In genomic region chr11:83292251-83292587, GRCm38 (mm10) we compare ENCODE assay signal across 8 mouse cellular contexts. TPM values are rescaled to one million over a fixed set of nuclear protein-coding genes. Genes with fewer than 3 reads are reported as not detected.
DNase-seq lines count a peak whose midpoint lies in the region; ATAC-seq and TF ChIP-seq lines count a peak whose summit lies in the region.

No protein-coding gene starts in this region.

- DNase-seq in layer of hippocampus, adult 2 months (ENCODE audit: low spot score in 2 of 2): no peak
- no peak for DNase-seq in layer of hippocampus, adult 8-10 months (ENCODE audit: low spot score in 2 of 2)
- DNase-seq in brain, adult 2 months (ENCODE audit: low read depth, low spot score): peak; percentile 46
- no peak for DNase-seq in hindbrain, embryonic 14.5 days (ENCODE audit: low spot score)
- no peak for DNase-seq in adrenal gland, adult 2 months
- no peak for DNase-seq in adrenal gland, adult 18-20 months (ENCODE audit: low spot score in 2 of 2)
- DNase-seq in urinary bladder, adult 18-20 months (ENCODE audit: low spot score in 2 of 2): no peak

- no peaks in the 10 kb centered on the region for H3K9me3 ChIP-seq in hindbrain, embryonic 14.5 days (ENCODE audit: control insufficient read depth, low read length)
- no peaks in the 10 kb centered on the region for H3K9me3 ChIP-seq in midbrain, embryonic 16.5 days (replicated peaks; ENCODE audit: control insufficient read depth, low read length, poor library complexity, severe bottlenecking)

- no peaks in the 10 kb centered on the region for H3K27me3 ChIP-seq in hindbrain, embryonic 14.5 days (ENCODE audit: control insufficient read depth, insufficient read depth, low read length)
- no peaks in the 10 kb centered on the region for H3K27me3 ChIP-seq in midbrain, embryonic 16.5 days (ENCODE audit: control insufficient read depth, insufficient read depth, low read depth, low read length)

- H3K36me3 ChIP-seq in hindbrain, embryonic 14.5 days (replicated peaks; ENCODE audit: control insufficient read depth, insufficient read depth): peaks cover 23% of the 10 kb centered on the region
- H3K36me3 ChIP-seq in midbrain, embryonic 16.5 days (ENCODE audit: control insufficient read depth, insufficient read depth, low read length): no peaks in the 10 kb centered on the region; the same call in 1 of the 2 replicates

- no peak for TF ChIP-seq CTCF in layer of hippocampus, adult 2 months (conservative IDR thresholded peaks at IDR 0.05)

- WGBS in hindbrain, embryonic 14.5 days: 3% methylated on average over 5 of the region's 5 CpGs
- 1% methylated on average over 5 of the region's 5 CpGs for WGBS in midbrain, embryonic 16.5 days

- H3K27ac ChIP-seq in layer of hippocampus, adult 2 months: peak overlapping the region; percentile 91
- H3K27ac ChIP-seq in hindbrain, embryonic 14.5 days: 0 out of 2 replicates have a peak overlapping the region, but pooled peaks have one; percentile 54
- peak overlapping the region; percentile 47; the same call in 1 of the 2 replicates for H3K27ac ChIP-seq in midbrain, embryonic 16.5 days (ENCODE audit: low read length)

- no peak for ATAC-seq in hindbrain, embryonic 14.5 days (ENCODE audit: low FRiP score)
- ATAC-seq in midbrain, embryonic 16.5 days: 0 out of 2 replicates have a peak, but pooled peaks have one; percentile 3

- peak overlapping the region; percentile 94 for H3K4me2 ChIP-seq in hindbrain, embryonic 14.5 days (replicated peaks)
- H3K4me2 ChIP-seq in midbrain, embryonic 16.5 days (ENCODE audit: low read length): peak overlapping the region; percentile 82

- peak overlapping the region; percentile 86 for H3K4me3 ChIP-seq in layer of hippocampus, adult 2 months
- peak overlapping the region; percentile 64 for H3K4me3 ChIP-seq in hindbrain, embryonic 14.5 days (replicated peaks; ENCODE audit: low read length)
- peak overlapping the region; percentile 58 for H3K4me3 ChIP-seq in midbrain, embryonic 16.5 days (ENCODE audit: low read depth, low read length)

- H3K4me1 ChIP-seq in hindbrain, embryonic 14.5 days (replicated peaks; ENCODE audit: control insufficient read depth, insufficient read depth, low read length): peaks cover 31% of the 10 kb centered on the region
- peaks cover 33% of the 10 kb centered on the region for H3K4me1 ChIP-seq in midbrain, embryonic 16.5 days (ENCODE audit: control insufficient read depth, insufficient read depth, low read length)

- peak overlapping the region; percentile 74 for H3K9ac ChIP-seq in hindbrain, embryonic 14.5 days
- H3K9ac ChIP-seq in midbrain, embryonic 16.5 days (ENCODE audit: low read depth, low read length): peak overlapping the region; percentile 66

RNA-seq across cellular contexts. Expression of gene Slfn14, which starts 5.7 kb away (rescaled TPM):
- total RNA-seq in layer of hippocampus, adult 2 months (2021): not detected
- under 1 TPM in 1 of 4 experiments, not detected in 3; 0.09 TPM for total RNA-seq in layer of hippocampus, adult 8-10 months (2022)
- polyA plus RNA-seq in hindbrain, embryonic 14.5 days (2014; fragmentation: Nextera tagmentation; extraction: Ambion mirVana): 0.05 TPM in 1 of 2 replicates, not detected in the other
- polyA plus RNA-seq in midbrain, embryonic 16.5 days (2015; fragmentation: Nextera tagmentation; extraction: Ambion mirVana): not detected in 2 replicates
- not detected for total RNA-seq in adrenal gland, adult 2 months (2021)
- not detected in 2 replicates for polyA plus RNA-seq in adrenal gland, adult 2 months (2012; rRNA removed)
- total RNA-seq in adrenal gland, adult 18-20 months (2021): not detected

RNA-seq across cellular contexts. Expression of gene Ap2b1, which starts 6.6 kb away (rescaled TPM):
- 100 to 1,000 TPM; 319 to 331 TPM for total RNA-seq in layer of hippocampus, adult 2 months (2021)
- 100 to 1,000 TPM; 281 to 326 (median 296) TPM for total RNA-seq in layer of hippocampus, adult 8-10 months (2022)
- 154 and 180 TPM in 2 replicates for polyA plus RNA-seq in hindbrain, embryonic 14.5 days (2014; fragmentation: Nextera tagmentation; extraction: Ambion mirVana)
- polyA plus RNA-seq in midbrain, embryonic 16.5 days (2015; fragmentation: Nextera tagmentation; extraction: Ambion mirVana): 135 and 137 TPM in 2 replicates
- 100 to 1,000 TPM; 101 to 104 TPM for total RNA-seq in adrenal gland, adult 2 months (2021)
- 17.7 and 24.0 TPM in 2 replicates for polyA plus RNA-seq in adrenal gland, adult 2 months (2012; rRNA removed)
- 100 to 1,000 TPM in 1 of 2 experiments, 10 to 100 TPM in 1; 91.9 to 108 TPM for total RNA-seq in adrenal gland, adult 18-20 months (2021)

RNA-seq across cellular contexts. Expression of gene Pex12, which starts 10.2 kb away (rescaled TPM):
- 10 to 100 TPM; 11.0 to 11.2 TPM for total RNA-seq in layer of hippocampus, adult 2 months (2021)
- total RNA-seq in layer of hippocampus, adult 8-10 months (2022): 10 to 100 TPM in 2 of 4 experiments, 1 to 10 TPM in 2; 8.8 to 15.2 (median 12.2) TPM
- polyA plus RNA-seq in hindbrain, embryonic 14.5 days (2014; fragmentation: Nextera tagmentation; extraction: Ambion mirVana): 14.9 and 15.1 TPM in 2 replicates
- 16.1 and 16.2 TPM in 2 replicates for polyA plus RNA-seq in midbrain, embryonic 16.5 days (2015; fragmentation: Nextera tagmentation; extraction: Ambion mirVana)
- 10 to 100 TPM; 18.4 to 21.4 TPM for total RNA-seq in adrenal gland, adult 2 months (2021)
- 12.3 and 12.5 TPM in 2 replicates for polyA plus RNA-seq in adrenal gland, adult 2 months (2012; rRNA removed)
- 10 to 100 TPM; 14.9 to 16.9 TPM for total RNA-seq in adrenal gland, adult 18-20 months (2021)
